Mouse (Mus musculus): ENCODE data around the gene Mical3. TPM values are rescaled to one million over a fixed set of nuclear protein-coding genes. Genes with fewer than 3 reads are reported as not detected.

Mical3 gene
- total and polyA plus RNA-seq, 2 experiments from 2014 or later, result 30.8 to 94.8 TPM

DNA sequence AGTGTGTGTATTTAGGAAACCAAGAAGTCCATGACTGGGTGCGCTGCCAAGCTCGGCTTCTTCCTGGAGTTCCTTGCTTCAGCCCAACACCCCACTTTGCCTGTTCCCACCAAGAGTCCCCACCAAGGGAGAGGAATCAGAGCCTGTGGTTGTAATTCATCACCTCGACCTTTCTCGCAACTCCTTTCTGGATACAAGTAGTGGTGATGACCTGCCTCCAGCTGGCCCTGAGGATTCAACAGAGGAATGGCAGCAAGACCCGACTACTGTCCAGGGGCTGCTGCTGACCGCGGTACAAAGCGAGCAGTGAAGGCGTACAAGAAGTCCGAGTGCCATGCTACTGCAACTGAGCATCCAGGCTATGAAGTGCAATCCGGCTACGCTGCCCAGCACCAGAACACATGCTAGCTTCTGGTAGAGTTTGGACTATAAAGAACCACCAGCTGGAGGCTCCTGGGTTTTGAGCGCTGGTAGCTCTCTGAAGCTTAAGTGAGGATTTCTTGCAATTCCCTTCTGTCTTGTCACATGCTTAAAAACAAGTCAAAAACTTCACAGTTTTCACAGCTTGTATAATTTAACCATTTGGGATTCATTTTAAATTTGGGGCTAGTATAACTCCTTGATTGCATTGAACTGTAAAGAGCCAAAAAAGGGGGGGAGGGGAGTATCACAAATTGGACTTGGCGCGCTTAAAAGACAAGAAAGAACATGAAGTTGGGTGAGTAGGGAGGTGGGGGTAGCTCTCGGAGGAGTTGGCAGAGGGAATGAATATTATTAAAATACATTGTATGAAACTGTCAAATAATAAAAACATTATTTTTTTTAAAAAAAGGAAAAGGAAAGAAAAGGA is 23.9 kb upstream of the Mical3 start:
- Histone ChIP-seq H3K27me3 (ENCODE audit: control insufficient read depth, insufficient read depth, low read length) (no peaks in the 10 kb centered on the region), H3K9ac (replicated peaks; ENCODE audit: low read depth, low read length) (no peak overlapping the region), H3K4me1 (ENCODE audit: control insufficient read depth, insufficient read depth) (peaks cover 29% of the 10 kb centered on the region), H3K4me3 (ENCODE audit: low read depth, low read length) (no peak overlapping the region), H3K27ac (ENCODE audit: low read depth) (no peak overlapping the region), H3K9me3 (replicated peaks; ENCODE audit: control insufficient read depth, low read length) (no peaks in the 10 kb centered on the region), H3K4me2 (ENCODE audit: low read depth, low read length) (no peak overlapping the region), H3K36me3 (replicated peaks; ENCODE audit: control insufficient read depth, insufficient read depth, low read length) (no peaks in the 10 kb centered on the region)
- no peak for ATAC-seq (ENCODE audit: insufficient read depth, low read depth)
- no peak for DNase-seq (ENCODE audit: low spot score)
- 91% methylated on average over 16 of the region's 16 CpGs for WGBS
- no peak for TF ChIP-seq CTCF (IDR thresholded peaks at IDR 0.05; ENCODE audit: low read depth)

DNA sequence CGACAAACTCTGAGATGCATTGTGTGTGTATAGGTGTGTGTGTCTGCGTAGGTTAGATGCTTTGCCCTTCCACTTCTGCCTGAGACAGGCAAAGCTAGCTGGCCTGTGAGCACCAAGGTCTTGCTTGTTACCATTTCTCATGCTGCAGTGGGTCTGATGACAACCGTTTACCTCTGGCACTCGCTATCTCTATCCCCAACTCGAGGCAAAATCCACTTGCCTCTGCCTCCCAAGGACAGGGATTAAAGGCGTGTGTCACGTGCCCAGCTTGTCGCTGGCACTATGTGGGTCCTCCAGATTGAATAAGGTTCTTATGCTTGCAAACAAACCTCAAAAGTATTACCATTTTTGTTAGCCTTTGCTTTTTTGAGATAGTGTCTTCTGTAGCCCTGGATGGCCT is 22.4 kb upstream of the Mical3 start:
- TF ChIP-seq CTCF (IDR thresholded peaks at IDR 0.05; ENCODE audit: low read depth) (no peak), EP300 (IDR thresholded peaks at IDR 0.05; ENCODE audit: low read depth) (no peak)
- Histone ChIP-seq H3K4me3 (ENCODE audit: low read depth, low read length) (no peak overlapping the region), H3K27me3 (ENCODE audit: control insufficient read depth, insufficient read depth, low read length) (no peaks in the 10 kb centered on the region), H3K9me3 (replicated peaks; ENCODE audit: control insufficient read depth, low read length) (no peaks in the 10 kb centered on the region), H3K27ac (ENCODE audit: low read depth) (no peak overlapping the region), H3K9ac (replicated peaks; ENCODE audit: low read depth, low read length) (no peak overlapping the region), H3K4me2 (ENCODE audit: low read depth, low read length) (no peak overlapping the region), H3K4me1 (ENCODE audit: control insufficient read depth, insufficient read depth) (peaks cover 25% of the 10 kb centered on the region; the same call in 1 of the 2 replicates), H3K36me3 (replicated peaks; ENCODE audit: control insufficient read depth, insufficient read depth, low read length) (no peaks in the 10 kb centered on the region)
- WGBS, result 66% methylated on average over 8 of the region's 8 CpGs
- no peak for ATAC-seq (ENCODE audit: insufficient read depth, low read depth)
- DNase-seq (ENCODE audit: low spot score), result no peak

GRCm38 (mm10) chr6:121151732-121152131 is 20.9 kb upstream of the Mical3 start:
- Histone ChIP-seq H3K4me1 (ENCODE audit: control insufficient read depth, insufficient read depth) (peaks cover 25% of the 10 kb centered on the region; the same call in 1 of the 2 replicates), H3K36me3 (replicated peaks; ENCODE audit: control insufficient read depth, insufficient read depth, low read length) (no peaks in the 10 kb centered on the region), H3K9me3 (replicated peaks; ENCODE audit: control insufficient read depth, low read length) (no peaks in the 10 kb centered on the region), H3K4me2 (ENCODE audit: low read depth, low read length) (no peak overlapping the region), H3K4me3 (ENCODE audit: low read depth, low read length) (no peak overlapping the region), H3K27me3 (ENCODE audit: control insufficient read depth, insufficient read depth, low read length) (no peaks in the 10 kb centered on the region), H3K9ac (replicated peaks; ENCODE audit: low read depth, low read length) (no peak overlapping the region), H3K27ac (ENCODE audit: low read depth) (peak overlapping the region; percentile 66)
- peak; percentile 85 for ATAC-seq (ENCODE audit: insufficient read depth, low read depth)
- WGBS, result 35% methylated on average over 6 of the region's 6 CpGs
- no peak for TF ChIP-seq CTCF (IDR thresholded peaks at IDR 0.05; ENCODE audit: low read depth)
- TF ChIP-seq EP300 (IDR thresholded peaks at IDR 0.05; ENCODE audit: low read depth), result no peak
- DNase-seq (ENCODE audit: low spot score), result peak; percentile 86

- no peak overlapping the region for H3K27ac ChIP-seq (ENCODE audit: low read depth)
- H3K4me1 ChIP-seq (ENCODE audit: control insufficient read depth, insufficient read depth), result peaks cover 14% of the 10 kb centered on the region; the same call in 1 of the 2 replicates
- H3K4me2 ChIP-seq (ENCODE audit: low read depth, low read length), result no peak overlapping the region
- WGBS, result 96% methylated on average over 8 of the region's 8 CpGs
- no peak overlapping the region for H3K9ac ChIP-seq (replicated peaks; ENCODE audit: low read depth, low read length)
- no peak overlapping the region for H3K4me3 ChIP-seq (ENCODE audit: low read depth, low read length)
- ATAC-seq (ENCODE audit: insufficient read depth, low read depth) (no peak), DNase-seq (ENCODE audit: low spot score) (no peak)
- H3K36me3 ChIP-seq (replicated peaks; ENCODE audit: control insufficient read depth, insufficient read depth, low read length), result no peaks in the 10 kb centered on the region
- no peak for TF ChIP-seq EP300 (IDR thresholded peaks at IDR 0.05; ENCODE audit: low read depth)
- no peak for TF ChIP-seq CTCF (IDR thresholded peaks at IDR 0.05; ENCODE audit: low read depth)
- no peaks in the 10 kb centered on the region for H3K27me3 ChIP-seq (ENCODE audit: control insufficient read depth, insufficient read depth, low read length)
- no peaks in the 10 kb centered on the region for H3K9me3 ChIP-seq (replicated peaks; ENCODE audit: control insufficient read depth, low read length)
Observed at GRCm38 (mm10) chr6:121150126-121150525, 19.3 kb upstream of the Mical3 start.

- no peak overlapping the region for H3K27ac ChIP-seq (ENCODE audit: low read depth)
- H3K36me3 ChIP-seq (replicated peaks; ENCODE audit: control insufficient read depth, insufficient read depth, low read length), result no peaks in the 10 kb centered on the region
- H3K4me3 ChIP-seq (ENCODE audit: low read depth, low read length), result no peak overlapping the region
- H3K9ac ChIP-seq (replicated peaks; ENCODE audit: low read depth, low read length), result no peak overlapping the region
- ATAC-seq (ENCODE audit: insufficient read depth, low read depth) (no peak), DNase-seq (ENCODE audit: low spot score) (no peak)
- no peak for TF ChIP-seq CTCF (IDR thresholded peaks at IDR 0.05; ENCODE audit: low read depth)
- no peak for TF ChIP-seq EP300 (IDR thresholded peaks at IDR 0.05; ENCODE audit: low read depth)
- no peaks in the 10 kb centered on the region for H3K27me3 ChIP-seq (ENCODE audit: control insufficient read depth, insufficient read depth, low read length)
- no peaks in the 10 kb centered on the region for H3K9me3 ChIP-seq (replicated peaks; ENCODE audit: control insufficient read depth, low read length)
- WGBS, result 72% methylated on average over 3 of the region's 3 CpGs
- H3K4me1 ChIP-seq (ENCODE audit: control insufficient read depth, insufficient read depth), result peaks cover 14% of the 10 kb centered on the region; the same call in 1 of the 2 replicates
- no peak overlapping the region for H3K4me2 ChIP-seq (ENCODE audit: low read depth, low read length)
Observed at GRCm38 (mm10) chr6:121149420-121149819, 18.6 kb upstream of the Mical3 start.

Data from heart, postnatal 0 days (tissue).